Mouse (Mus musculus): ENCODE results near the gene Scgb1a1.
"Not testable (repeated sequence)": the region's sequence is repeated elsewhere in the genome, so short reads cannot be mapped to it uniquely, and the experiment has no call there.

The Scgb1a1 gene

GRCm38 (mm10) chr19:9069687-9070307 lies 18.0 kb downstream of the Scgb1a1 start:
- DNase-seq (ENCODE audit: inconsistent age in 2 of 2, low spot score in 1 of 2), result peak in 1 of 2 experiments; percentile 48

- DNase-seq (ENCODE audit: inconsistent age in 2 of 2, low spot score in 1 of 2), result no peak
Observed at GRCm38 (mm10) chr19:9067292-9067691, 20.5 kb downstream of the Scgb1a1 start.

GRCm38 (mm10) chr19:9065621-9066561 lies 21.9 kb downstream of the Scgb1a1 start:
- DNase-seq (ENCODE audit: inconsistent age in 2 of 2, low spot score in 1 of 2), result no peak

- DNase-seq (ENCODE audit: inconsistent age in 2 of 2, low spot score in 1 of 2), result no peak
Observed at GRCm38 (mm10) chr19:9063831-9064230, 23.9 kb downstream of the Scgb1a1 start.

- peak in 1 of 2 experiments; percentile 78 for DNase-seq (ENCODE audit: inconsistent age in 2 of 2, low spot score in 1 of 2)
Observed at GRCm38 (mm10) chr19:9062822-9063221, 24.9 kb downstream of the Scgb1a1 start.

- peak; percentile 86 to 93 for DNase-seq (ENCODE audit: inconsistent age in 2 of 2, low spot score in 1 of 2)
Observed at GRCm38 (mm10) chr19:9061221-9061893, 26.4 kb downstream of the Scgb1a1 start.

- peak in 1 of 2 experiments; percentile 61 for DNase-seq (ENCODE audit: inconsistent age in 2 of 2, low spot score in 1 of 2)
Observed at GRCm38 (mm10) chr19:9060103-9060502, 27.7 kb downstream of the Scgb1a1 start.

- peak; percentile 62 to 85 for DNase-seq (ENCODE audit: inconsistent age in 2 of 2, low spot score in 1 of 2)
Observed at GRCm38 (mm10) chr19:9059391-9059790, 28.4 kb downstream of the Scgb1a1 start.

- DNase-seq (ENCODE audit: inconsistent age in 2 of 2, low spot score in 1 of 2), result peak in 1 of 2 experiments; percentile 57
Observed at GRCm38 (mm10) chr19:9058944-9059343, 28.8 kb downstream of the Scgb1a1 start.

GRCm38 (mm10) chr19:9058331-9058884 lies 29.4 kb downstream of the Scgb1a1 start:
- peak in 1 of 2 experiments; percentile 61 for DNase-seq (ENCODE audit: inconsistent age in 2 of 2, low spot score in 1 of 2)

- peak in 1 of 2 experiments; percentile 40 for DNase-seq (ENCODE audit: inconsistent age in 2 of 2, low spot score in 1 of 2)
Observed at GRCm38 (mm10) chr19:9057679-9058078, 30.1 kb downstream of the Scgb1a1 start.

GRCm38 (mm10) chr19:9055703-9056355 lies 31.9 kb downstream of the Scgb1a1 start:
- no peak for DNase-seq (ENCODE audit: inconsistent age in 2 of 2, low spot score in 1 of 2)

- peak in 1 of 2 experiments; percentile 66 for DNase-seq (ENCODE audit: inconsistent age in 2 of 2, low spot score in 1 of 2)
Observed at GRCm38 (mm10) chr19:9055153-9055552, 32.6 kb downstream of the Scgb1a1 start.

- peak; percentile 85 to 91 for DNase-seq (ENCODE audit: inconsistent age in 2 of 2, low spot score in 1 of 2)
Observed at GRCm38 (mm10) chr19:9052803-9053431, 34.8 kb downstream of the Scgb1a1 start.

- not testable (repeated sequence) for DNase-seq (ENCODE audit: inconsistent age in 2 of 2, low spot score in 1 of 2)
Observed at GRCm38 (mm10) chr19:9051985-9052384, 35.8 kb downstream of the Scgb1a1 start.

- DNase-seq (ENCODE audit: inconsistent age in 2 of 2, low spot score in 1 of 2), result no peak
Observed at GRCm38 (mm10) chr19:9050294-9051229, 37.2 kb downstream of the Scgb1a1 start.

- peak in 1 of 2 experiments; percentile 79 for DNase-seq (ENCODE audit: inconsistent age in 2 of 2, low spot score in 1 of 2)
Observed at GRCm38 (mm10) chr19:9048981-9049687, 38.6 kb downstream of the Scgb1a1 start.

GRCm38 (mm10) chr19:9047946-9048387 lies 39.8 kb downstream of the Scgb1a1 start:
- DNase-seq (ENCODE audit: inconsistent age in 2 of 2, low spot score in 1 of 2), result peak in 1 of 2 experiments; percentile 63
